Mouse (Mus musculus) spleen, adult 12 weeks (tissue): ENCODE data around the gene Wscd2.

ENCODE experiments used
- DNase-seq: peaks from one replicate; pipeline ENCODE4 v3.0.0; 2022; ENCODE audit warnings: low spot score

The Wscd2 gene

GRCm38 (mm10) chr5:113490033-113490432, at the start of gene Wscd2:
TSS of gene Wscd2 (plus strand) at chr5:113490333.
- no peak for DNase-seq

- no peak for DNase-seq
Measured at GRCm38 (mm10) chr5:113442180-113442579, 48.0 kb upstream of the Wscd2 start.

DNA sequence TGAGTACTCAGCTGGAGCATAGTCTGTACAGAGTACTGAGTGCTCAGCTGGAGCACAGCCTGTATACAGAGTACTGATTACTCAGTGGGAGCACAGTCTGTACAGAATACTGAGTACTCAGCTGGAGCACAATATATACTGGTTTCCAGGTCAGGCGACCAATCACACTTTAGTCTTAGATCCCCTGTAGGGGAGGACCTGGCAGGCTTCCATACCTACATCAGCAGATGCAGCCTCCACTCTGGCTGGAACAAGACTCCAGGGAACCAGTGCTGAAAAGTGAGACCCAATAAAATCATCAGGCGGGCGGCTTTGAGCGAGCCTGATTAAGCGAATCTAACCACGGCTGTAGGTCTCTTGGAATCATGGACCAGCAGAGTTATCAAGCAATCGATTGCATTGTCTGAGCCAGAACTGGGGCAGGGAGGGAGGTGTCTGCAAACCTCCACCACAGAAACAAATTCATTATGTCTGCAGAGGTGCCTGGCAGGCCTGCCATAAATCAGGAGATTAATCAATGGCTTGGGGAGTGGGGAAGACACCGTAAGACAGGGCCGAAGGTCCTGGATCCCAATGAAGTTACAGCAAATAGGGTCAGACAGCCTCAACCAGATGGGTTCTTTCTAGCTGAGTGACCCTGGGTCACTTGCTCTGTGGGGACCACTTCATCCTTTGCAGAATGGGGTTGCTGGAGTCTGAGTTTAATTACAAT, 42.0 kb upstream of the Wscd2 start:
- DNase-seq: no peak

DNA sequence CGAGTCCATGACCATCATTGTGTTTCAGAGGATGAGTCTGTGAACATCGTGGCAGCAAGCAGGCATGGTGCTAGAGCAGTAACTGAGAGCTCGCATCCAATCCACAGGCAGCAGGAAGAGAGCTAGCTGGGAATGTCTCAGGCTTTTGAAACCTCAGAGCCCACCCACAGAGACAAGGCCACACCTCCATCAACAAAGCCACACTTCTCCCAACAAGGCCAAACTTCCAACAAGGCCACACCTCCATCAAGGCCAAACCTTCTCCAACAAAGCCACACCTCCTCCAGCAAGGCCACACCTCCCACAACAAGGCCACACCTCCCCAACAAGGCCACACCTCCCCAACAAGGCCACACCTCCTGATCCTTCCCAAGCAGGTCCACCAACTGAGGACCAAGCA, 40.8 kb upstream of the Wscd2 start:
- DNase-seq: no peak

- DNase-seq: no peak
Measured at GRCm38 (mm10) chr5:113452691-113453090, 37.4 kb upstream of the Wscd2 start.

DNA sequence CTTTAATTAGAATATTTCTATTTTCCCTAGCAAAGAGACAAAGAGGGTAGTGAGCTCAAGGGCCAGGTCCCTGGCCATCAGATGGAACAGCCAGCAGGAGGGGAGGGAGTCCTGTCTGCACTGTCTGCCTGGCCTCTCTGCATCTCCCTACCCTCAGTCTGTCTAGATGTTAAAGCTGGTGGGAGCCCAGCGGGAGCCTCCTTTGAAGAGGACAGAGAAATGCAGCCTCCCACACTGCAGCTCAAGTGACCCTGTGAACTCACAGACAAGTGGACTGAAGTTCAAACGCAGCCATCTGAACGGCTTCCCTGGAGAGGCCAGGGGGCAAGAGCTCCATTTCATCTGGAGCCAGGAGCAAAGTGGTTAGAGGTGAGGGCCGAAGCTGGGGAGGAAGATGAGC, 36.8 kb upstream of the Wscd2 start:
- no peak for DNase-seq

- DNase-seq: no peak
Measured at GRCm38 (mm10) chr5:113456020-113456419, 34.1 kb upstream of the Wscd2 start.

GRCm38 (mm10) chr5:113456756-113457155, 33.4 kb upstream of the Wscd2 start:
- DNase-seq: no peak

DNA sequence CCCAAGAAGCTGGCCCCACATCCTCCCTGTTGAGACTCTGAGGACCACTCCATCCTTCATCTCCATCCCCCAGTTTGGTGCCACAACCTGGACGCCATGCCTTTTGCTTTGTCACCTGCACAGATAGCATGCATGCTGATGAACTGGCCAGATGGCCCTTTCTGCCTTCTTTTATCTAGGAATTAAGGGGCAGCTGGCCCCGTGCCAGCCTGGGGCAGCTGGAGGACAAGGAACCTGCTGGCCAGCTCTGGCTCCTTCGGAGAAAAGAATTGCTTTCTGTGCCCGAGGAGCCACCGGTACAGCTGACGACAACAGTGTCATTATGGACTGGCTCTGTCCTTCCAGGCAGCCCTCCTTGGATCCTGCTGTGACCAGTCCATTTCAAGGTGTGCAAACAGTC, 32.9 kb upstream of the Wscd2 start:
- DNase-seq: no peak

GRCm38 (mm10) chr5:113459942-113460341, 30.2 kb upstream of the Wscd2 start:
- DNase-seq: no peak

- no peak for DNase-seq
Measured at GRCm38 (mm10) chr5:113461582-113461981, 28.6 kb upstream of the Wscd2 start.

DNA sequence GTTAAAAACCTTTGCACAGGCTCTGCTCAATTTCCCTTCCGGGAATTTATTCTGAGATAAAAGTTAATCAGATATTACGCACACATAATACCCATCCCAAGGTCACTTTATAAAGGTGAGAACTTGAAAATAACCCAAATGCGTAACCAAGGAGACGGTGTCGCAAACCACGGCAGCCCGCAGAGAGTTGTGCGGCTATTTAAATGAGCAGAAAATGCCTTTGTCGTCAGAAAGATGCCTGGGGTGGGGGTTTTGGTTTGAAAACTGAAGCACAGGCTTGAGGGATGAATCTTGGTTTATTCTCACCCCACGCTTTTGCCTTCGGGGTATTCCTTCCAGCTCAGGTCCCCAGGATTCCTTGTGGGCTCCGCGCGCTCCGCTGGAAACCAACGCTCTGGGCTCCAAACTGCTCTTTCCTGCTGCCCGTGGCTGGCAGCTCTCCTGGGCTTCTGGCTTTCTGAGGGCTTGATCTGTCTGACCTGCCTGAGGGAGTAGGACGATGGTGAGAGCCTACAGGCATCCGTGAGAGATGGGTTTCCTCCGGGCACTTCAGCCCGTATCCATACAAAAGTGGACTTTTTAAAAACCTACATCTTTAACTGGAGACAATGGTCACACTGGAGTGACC, 28.0 kb upstream of the Wscd2 start:
- no peak for DNase-seq

- DNase-seq: no peak
Measured at GRCm38 (mm10) chr5:113464731-113465130, 25.4 kb upstream of the Wscd2 start.

GRCm38 (mm10) chr5:113466536-113466935, 23.6 kb upstream of the Wscd2 start:
- DNase-seq: no peak

DNA sequence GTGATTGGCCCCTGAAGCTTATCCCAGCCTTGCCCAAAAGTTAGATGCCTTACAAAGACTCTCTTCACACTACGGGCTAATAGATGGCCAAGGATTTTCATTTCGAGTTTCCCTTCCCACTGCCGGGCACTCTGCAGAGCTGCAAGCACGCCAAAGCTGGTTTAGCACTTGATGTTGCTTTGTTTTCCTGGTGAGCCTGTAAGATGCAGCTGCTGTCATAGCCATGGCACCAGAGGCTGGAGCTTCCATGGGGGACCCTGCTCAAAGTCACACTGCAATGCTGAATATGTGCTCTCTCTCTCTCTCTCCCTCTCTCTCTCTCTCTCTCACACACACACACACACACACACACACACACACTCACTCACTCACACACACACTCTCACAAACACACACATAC, 23.1 kb upstream of the Wscd2 start:
- DNase-seq: no peak

GRCm38 (mm10) chr5:113467765-113468164, 22.4 kb upstream of the Wscd2 start:
- no peak for DNase-seq

DNA sequence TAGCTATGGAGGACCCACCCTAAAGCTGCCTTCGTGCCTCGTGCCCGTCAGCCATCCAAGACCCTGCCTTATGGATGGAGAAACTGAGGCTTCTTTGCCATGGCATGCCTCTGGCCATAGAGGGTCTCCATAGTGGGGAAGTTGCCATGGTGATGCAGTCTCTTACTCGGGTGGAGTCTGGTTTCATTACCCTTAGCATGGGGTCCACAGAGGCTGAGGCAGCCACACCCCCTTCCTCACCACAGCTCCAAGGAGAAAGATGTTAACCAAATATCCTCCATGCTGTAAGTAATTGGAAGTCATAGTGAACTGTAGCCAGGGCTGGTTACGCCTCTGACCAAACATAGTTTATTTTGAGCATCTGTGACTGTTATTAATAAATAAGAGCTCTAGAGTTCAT, 21.5 kb upstream of the Wscd2 start:
- no peak for DNase-seq

GRCm38 (mm10) chr5:113469231-113469630, 20.9 kb upstream of the Wscd2 start:
- no peak for DNase-seq

DNA sequence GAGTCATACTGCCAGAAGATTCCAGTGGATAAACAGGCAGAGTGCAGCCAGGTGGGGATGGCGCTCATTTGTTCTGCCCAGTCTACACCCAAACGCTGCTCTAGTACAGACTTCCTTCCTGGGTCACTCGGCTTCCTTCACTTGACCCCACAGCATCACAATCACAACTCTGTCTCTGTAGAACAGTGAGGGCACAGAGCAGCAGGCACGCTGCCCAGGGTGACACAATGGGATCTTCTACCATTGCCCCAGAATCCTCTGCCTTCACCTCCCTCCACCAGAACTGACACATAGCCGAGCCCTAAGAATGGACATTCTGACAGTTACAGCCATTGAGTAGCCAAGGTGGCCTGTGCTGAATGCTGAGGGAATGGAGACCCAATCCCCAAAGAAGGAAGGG, 20.3 kb upstream of the Wscd2 start:
- DNase-seq: no peak

DNA sequence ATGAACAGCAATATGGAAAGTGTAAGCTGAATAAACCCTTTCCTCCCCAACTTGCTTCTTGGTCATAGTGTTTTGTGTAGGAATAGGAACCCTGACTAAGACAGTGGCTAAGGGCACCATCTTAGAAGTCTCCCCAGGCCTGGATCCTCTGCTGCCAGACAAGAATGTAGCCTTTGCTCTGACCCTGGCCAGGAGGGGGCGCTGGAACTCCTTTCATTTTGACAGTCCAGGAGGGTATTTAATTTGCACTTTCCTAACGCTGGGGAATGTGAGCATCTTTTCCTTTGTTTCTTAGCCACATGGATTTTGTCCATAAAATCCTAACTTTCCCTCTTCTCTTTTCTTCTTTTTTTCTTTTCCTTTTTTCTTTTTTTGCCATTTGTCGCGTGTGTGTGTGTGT, 18.7 kb upstream of the Wscd2 start:
- peak; percentile 44 for DNase-seq

DNA sequence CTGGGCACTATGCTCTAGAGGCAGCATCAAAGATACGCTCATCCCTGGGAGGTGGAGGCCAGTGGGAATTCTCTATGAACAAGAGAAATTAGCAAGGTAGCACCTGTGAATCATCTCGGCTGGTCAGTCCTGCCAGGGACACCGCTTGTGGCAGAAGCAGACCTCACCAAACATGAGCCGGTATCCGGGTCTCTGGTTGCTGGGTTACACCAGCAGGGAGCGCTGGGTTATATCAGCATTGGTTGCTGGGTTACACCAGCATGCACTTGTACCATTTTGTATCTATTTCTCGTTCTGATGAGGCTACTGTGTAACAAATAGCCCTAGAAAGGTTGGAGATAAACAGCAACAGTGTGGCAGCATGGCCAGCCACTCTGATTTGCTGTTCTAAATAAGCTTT, 17.8 kb upstream of the Wscd2 start:
- DNase-seq: no peak

- no peak for DNase-seq
Measured at GRCm38 (mm10) chr5:113476816-113477215, 13.3 kb upstream of the Wscd2 start.

DNA sequence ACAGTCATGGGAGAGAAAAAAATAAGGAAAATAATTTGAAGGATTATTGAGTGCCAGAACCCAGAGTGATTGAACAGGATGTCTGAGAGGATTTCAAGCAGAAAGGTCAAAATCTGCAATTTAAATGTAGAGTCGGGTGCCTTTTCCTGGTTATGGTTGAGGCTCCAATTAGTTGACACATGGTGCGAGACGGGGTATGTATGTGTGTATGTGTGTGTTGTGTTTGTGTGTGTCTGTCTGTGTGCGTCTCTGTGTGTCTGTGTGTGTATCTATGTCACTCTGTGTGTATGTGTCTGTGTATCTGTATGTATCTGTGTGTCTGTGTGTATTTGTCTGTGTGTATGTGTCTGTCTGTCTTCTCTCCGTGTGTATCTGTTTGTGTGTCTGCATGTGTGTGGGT, 11.1 kb upstream of the Wscd2 start:
- DNase-seq: no peak

DNA sequence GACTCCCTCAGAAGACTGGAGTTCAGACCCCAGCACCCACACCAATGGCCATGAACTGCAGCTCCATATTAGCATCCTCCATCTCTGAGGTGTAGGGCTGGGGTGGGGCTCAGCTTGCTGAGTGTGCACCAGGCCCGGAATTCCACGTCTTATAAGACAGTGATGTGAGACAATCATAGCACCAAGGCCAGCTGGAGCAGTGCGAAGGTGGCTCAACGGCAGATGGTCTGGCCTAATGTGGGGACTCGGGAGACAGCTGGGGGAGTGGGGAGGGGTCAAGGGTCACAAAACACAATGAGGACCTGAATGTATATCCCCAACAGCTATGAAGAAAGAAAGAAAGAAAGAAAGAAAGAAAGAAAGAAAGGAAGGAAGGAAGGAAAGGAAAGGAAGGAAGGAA, 9.7 kb upstream of the Wscd2 start:
- DNase-seq: no peak
